Mouse (Mus musculus): ENCODE measurements around the gene Syngr3. TPM values are rescaled to one million over a fixed set of nuclear protein-coding genes. Genes with fewer than 3 reads are reported as not detected.

Syngr3 gene
- polyA plus RNA-seq, 1 experiment from 2014 or later: 4.6 TPM

DNA sequence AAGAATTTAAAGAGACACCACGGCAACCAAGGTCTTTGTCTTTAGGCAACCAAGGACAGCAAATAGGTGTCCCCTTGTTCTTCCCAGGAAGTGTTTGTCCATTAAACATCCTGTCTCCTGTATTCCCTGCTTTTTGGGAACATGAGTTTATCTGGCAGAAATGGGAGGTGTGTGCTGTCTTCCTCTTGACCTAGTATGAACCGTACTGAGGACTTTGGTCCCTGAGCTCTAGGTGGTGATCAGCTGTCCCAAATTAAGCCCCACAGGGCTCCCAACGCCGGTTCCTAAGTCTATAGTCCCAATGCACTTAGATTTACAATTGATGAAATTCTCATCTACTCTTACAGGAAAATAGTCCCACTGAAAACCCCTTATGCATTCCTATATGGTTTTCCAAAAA is 39.0 kb downstream of the Syngr3 start:
- H3K9ac ChIP-seq: 0 out of 2 replicates have a peak overlapping the region, but pooled peaks have one; percentile 94

DNA sequence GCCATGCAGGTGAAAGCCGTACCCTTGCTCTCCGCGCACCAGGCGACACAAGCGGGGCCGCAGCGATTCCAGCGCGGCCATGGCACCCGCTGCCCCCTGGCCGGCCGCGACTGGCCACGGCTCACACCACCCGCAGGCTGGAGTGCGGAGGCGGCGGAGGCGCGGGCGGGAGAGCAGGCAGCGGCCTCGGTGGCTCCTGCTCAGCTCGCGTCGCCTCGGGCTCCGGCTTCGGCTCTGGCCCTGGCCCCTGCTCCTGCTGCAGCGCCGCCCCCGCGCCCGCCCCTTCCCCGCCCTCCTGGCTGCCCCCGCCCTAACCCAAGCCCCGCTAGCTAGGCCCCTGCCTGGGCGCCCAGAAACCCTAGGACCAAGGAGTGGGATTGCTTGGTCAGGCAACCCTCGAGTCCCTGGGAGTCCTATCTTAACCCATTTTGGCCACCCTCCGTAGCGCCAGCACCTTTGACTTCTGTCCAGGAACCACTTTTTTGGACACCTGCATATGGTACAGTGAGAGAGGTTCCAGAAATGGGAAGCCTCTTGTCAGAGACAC is 39.6 kb downstream of the Syngr3 start, which contains the start of gene Slc9a3r2:
Gene Slc9a3r2, minus strand, starts transcription at position 258 of the 547 bp plus-strand sequence.
- H3K4me1 ChIP-seq: peaks cover 29% of the 10 kb centered on the region
- peaks cover 14% of the 10 kb centered on the region for H3K36me3 ChIP-seq
- H3K4me2 ChIP-seq: peak within 1 kb of the TSS; percentile 97
- H3K9ac ChIP-seq: peak within 1 kb of the TSS; percentile 94
- H3K27ac ChIP-seq: peak within 1 kb of the TSS; percentile 62; the same call in 1 of the 2 replicates
- H3K4me3 ChIP-seq: peak within 1 kb of the TSS; percentile 88
- WGBS: under 1% methylated on average over 41 of the region's 41 CpGs
- ATAC-seq (ENCODE audit: insufficient number of reproducible peaks, insufficient read depth, low FRiP score, low TSS enrichment, low read depth): peak; percentile 68; the same call in 1 of the 2 replicates
- no peaks in the 10 kb centered on the region for H3K9me3 ChIP-seq
- 0 out of 2 replicates have a peak, but pooled peaks cover 4% of the 10 kb centered on the region for H3K27me3 ChIP-seq

More for the DNA sequence above, 39.0 kb downstream of the Syngr3 start:
- Histone ChIP-seq H3K36me3 (peaks cover 7% of the 10 kb centered on the region), H3K27ac (no peak overlapping the region), H3K4me2 (peak overlapping the region; percentile 97), H3K4me1 (peaks cover 25% of the 10 kb centered on the region), H3K9me3 (no peaks in the 10 kb centered on the region), H3K27me3 (0 out of 2 replicates have a peak, but pooled peaks cover 4% of the 10 kb centered on the region), H3K4me3 (peak overlapping the region; percentile 88)
- WGBS: 66% methylated on average over 4 of the region's 4 CpGs
- no peak for ATAC-seq (ENCODE audit: insufficient number of reproducible peaks, insufficient read depth, low FRiP score, low TSS enrichment, low read depth)

DNA sequence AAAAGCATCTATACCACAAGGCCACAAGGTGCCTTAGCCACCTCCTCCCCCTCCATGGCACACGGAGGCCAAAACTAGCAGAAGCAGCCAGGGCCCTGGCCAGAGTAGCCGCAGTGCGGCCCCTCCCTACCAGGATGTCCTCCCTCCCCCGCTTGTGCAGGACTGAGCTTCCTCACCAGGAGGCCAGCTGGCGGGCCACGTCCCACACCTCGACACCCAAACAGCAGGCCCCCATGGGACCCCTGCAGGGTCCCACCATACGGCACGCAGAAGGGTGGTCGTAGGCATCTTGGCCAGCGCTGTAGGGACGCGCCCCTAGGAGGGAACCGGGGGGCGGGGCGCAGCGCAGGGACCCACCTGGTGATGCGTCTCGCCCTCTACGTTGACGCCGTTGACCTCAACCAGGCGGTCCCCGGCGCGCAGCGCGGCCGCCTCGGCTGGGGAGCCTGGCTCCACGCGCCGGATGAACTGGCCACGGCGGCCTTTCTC is 40.1 kb downstream of the Syngr3 start:
- Histone ChIP-seq H3K36me3 (peaks cover 14% of the 10 kb centered on the region), H3K9me3 (no peaks in the 10 kb centered on the region), H3K27ac (peak overlapping the region; percentile 62; the same call in 1 of the 2 replicates), H3K4me2 (peak overlapping the region; percentile 97), H3K4me3 (peak overlapping the region; percentile 88), H3K27me3 (0 out of 2 replicates have a peak, but pooled peaks cover 4% of the 10 kb centered on the region), H3K4me1 (peaks cover 34% of the 10 kb centered on the region), H3K9ac (peak overlapping the region; percentile 94)
- ATAC-seq (ENCODE audit: insufficient number of reproducible peaks, insufficient read depth, low FRiP score, low TSS enrichment, low read depth): peak; percentile 4; the same call in 1 of the 2 replicates
- under 1% methylated on average over 35 of the region's 35 CpGs for WGBS

DNA sequence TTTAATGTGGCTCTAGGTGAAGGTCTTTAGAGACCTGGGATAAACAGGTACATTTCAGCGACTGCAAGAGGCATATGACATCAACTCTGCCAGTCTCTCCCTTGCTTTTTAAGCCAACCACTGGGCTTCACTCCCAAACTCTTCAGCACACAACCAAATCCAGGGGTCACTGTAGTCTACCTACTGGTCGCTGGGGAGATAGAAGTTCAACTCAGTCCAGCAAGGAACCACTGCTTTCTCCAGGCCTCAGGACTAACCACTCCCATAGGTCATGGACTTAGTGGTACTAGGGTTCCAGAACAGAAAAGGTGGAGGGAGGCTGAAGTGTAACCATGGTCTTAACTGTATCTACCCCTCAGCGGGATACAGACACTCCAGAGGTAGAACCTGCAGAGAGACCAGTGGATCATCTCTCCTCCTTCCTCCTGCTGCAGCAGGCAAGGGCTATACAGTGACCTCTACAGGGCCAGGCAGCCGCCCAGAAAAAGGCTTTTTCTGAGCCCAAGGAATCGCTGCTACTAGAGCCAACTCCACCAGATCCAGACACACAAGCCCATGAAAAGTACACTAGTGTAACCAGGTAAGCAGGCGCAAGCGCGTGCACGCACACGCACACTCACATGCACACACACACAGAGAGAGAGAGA is 40.9 kb downstream of the Syngr3 start:
- Histone ChIP-seq H3K9ac (peak overlapping the region; percentile 94), H3K27ac (no peak overlapping the region), H3K36me3 (peaks cover 14% of the 10 kb centered on the region), H3K9me3 (no peaks in the 10 kb centered on the region), H3K4me3 (peak overlapping the region; percentile 88), H3K4me2 (peak overlapping the region; percentile 97), H3K4me1 (peaks cover 41% of the 10 kb centered on the region), H3K27me3 (0 out of 2 replicates have a peak, but pooled peaks cover 4% of the 10 kb centered on the region)
- no peak for ATAC-seq (ENCODE audit: insufficient number of reproducible peaks, insufficient read depth, low FRiP score, low TSS enrichment, low read depth)
- WGBS: 73% methylated on average over 10 of the region's 10 CpGs

DNA sequence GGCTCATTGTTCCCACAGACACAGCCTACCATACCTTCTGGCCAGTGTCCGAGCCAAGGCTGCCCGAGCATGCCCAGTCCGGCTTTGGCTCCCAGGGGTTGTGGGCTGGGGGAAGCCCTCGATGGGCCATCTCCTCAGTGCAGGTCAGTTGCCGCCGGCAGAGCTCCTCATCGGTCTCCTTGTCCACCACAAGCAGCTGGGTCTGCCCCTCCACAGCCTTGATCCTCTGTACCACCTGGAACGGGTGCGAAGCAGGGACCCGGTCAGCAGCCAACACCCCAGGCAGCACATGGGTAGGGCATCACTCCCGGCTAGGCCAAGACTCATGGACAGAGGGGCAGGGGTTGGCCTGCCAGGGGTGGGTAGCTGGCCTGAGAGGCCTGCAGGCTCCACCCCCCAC is 42.3 kb downstream of the Syngr3 start:
- no peaks in the 10 kb centered on the region for H3K9me3 ChIP-seq
- peaks cover 44% of the 10 kb centered on the region for H3K4me1 ChIP-seq
- H3K27me3 ChIP-seq: 0 out of 2 replicates have a peak, but pooled peaks cover 4% of the 10 kb centered on the region
- peak overlapping the region; percentile 44; the same call in 1 of the 2 replicates for H3K9ac ChIP-seq
- H3K4me2 ChIP-seq: no peak overlapping the region
- no peak overlapping the region for H3K4me3 ChIP-seq
- 0 out of 2 replicates have a peak overlapping the region, but pooled peaks have one; percentile 28 for H3K27ac ChIP-seq
- ATAC-seq (ENCODE audit: insufficient number of reproducible peaks, insufficient read depth, low FRiP score, low TSS enrichment, low read depth): no peak
- H3K36me3 ChIP-seq: peaks cover 21% of the 10 kb centered on the region
- WGBS: 83% methylated on average over 11 of the region's 11 CpGs

DNA sequence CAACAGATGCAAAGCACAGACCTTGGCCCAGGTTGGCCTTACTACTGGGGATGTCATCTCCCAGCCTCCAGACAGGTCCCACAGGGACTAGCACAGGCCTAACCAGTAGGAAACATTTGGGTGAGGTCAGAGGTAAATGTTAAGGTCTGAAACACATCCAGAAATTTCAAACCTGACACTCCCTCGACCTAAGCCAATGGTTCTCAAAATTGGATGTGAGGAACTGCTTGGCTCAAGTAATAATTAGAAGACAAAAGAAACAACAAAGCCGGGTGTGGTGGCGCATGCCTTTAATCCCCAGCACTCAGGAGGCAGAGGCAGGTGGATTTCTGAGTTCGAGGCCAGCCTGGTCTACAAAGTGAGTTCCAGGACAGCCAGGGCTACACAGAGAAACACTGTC is 43.4 kb downstream of the Syngr3 start:
- Histone ChIP-seq H3K4me1 (peaks cover 44% of the 10 kb centered on the region), H3K36me3 (peaks cover 31% of the 10 kb centered on the region), H3K4me3 (no peak overlapping the region), H3K9me3 (no peaks in the 10 kb centered on the region), H3K27me3 (0 out of 2 replicates have a peak, but pooled peaks cover 4% of the 10 kb centered on the region), H3K9ac (no peak overlapping the region), H3K27ac (no peak overlapping the region), H3K4me2 (no peak overlapping the region)
- no peak for ATAC-seq (ENCODE audit: insufficient number of reproducible peaks, insufficient read depth, low FRiP score, low TSS enrichment, low read depth)
- 85% methylated on average over 4 of the region's 4 CpGs for WGBS

DNA sequence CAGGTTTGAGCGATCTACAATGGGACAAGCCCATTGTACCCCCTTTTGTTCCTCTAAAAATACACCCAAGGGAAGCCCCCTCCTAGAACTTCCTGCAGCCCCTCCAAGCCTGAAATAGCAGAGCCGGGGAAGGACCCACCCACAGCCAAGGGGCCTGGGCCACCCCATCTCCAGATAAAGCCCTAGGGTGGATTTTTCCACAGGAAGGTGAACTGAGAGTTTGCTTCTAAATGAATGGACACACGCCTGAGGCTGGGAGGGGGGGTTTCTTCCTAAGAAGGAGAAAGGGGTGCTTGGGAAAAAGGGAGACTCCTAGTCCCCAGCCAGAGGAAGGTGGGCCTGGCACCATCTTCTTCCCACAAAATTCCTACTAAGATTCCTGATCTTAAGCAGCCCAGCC is 43.8 kb downstream of the Syngr3 start:
- peaks cover 44% of the 10 kb centered on the region for H3K4me1 ChIP-seq

DNA sequence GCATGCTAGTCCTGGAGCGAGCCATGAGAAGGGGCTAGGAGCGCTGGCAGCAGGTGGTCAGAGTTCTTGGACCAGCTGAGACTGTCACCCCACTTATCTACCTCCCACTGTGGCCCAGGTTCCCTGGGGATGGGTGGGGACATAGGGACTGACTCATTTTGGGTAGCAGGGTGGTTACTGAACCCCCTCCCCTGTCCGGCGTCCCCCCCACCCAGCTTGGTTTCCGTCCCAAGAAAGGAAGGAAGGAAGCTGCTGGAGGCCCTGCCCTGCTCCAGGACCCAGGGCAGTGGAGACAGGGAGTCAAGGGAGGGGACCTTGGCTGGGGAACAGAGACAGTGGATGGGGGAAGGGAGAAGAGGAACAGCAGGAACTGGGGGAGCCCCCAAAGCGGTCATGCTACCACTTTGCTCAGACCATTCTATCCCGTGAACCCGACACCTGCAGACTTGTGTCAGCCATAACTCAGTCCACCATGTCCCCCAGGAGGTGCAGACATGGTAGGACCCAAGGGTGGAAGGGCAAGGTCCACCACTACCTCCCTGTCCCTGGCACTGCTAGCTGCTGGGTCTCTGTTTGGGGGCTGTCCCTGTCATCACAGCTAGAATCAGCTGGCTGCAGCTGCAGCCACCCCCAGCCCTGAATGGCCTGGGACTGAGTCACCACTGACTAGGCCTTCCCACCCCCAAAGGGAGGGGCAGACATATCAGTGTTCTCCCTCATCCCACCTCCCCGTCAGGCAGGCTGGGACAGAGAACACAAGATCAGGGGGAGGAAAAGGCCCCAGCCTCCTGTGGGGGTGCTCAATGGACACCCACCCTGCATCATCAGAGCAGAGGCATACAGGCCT is 44.7 kb downstream of the Syngr3 start:
- Histone ChIP-seq H3K4me2 (no peak overlapping the region), H3K4me1 (peaks cover 43% of the 10 kb centered on the region), H3K36me3 (peaks cover 41% of the 10 kb centered on the region), H3K27me3 (no peaks in the 10 kb centered on the region), H3K4me3 (no peak overlapping the region), H3K9ac (peak overlapping the region; percentile 54; the same call in 1 of the 2 replicates), H3K9me3 (no peaks in the 10 kb centered on the region), H3K27ac (peak overlapping the region; percentile 57)
- WGBS: 79% methylated on average over 9 of the region's 9 CpGs
- ATAC-seq (ENCODE audit: insufficient number of reproducible peaks, insufficient read depth, low FRiP score, low TSS enrichment, low read depth): no peak

More for the DNA sequence above, 43.8 kb downstream of the Syngr3 start:
- H3K27ac ChIP-seq: no peak overlapping the region
- H3K27me3 ChIP-seq: no peaks in the 10 kb centered on the region
- peaks cover 33% of the 10 kb centered on the region for H3K36me3 ChIP-seq
- H3K4me3 ChIP-seq: no peak overlapping the region
- 67% methylated on average over 3 of the region's 3 CpGs for WGBS
- no peak overlapping the region for H3K9ac ChIP-seq
- no peak for ATAC-seq (ENCODE audit: insufficient number of reproducible peaks, insufficient read depth, low FRiP score, low TSS enrichment, low read depth)
- H3K9me3 ChIP-seq: no peaks in the 10 kb centered on the region
- H3K4me2 ChIP-seq: no peak overlapping the region

DNA sequence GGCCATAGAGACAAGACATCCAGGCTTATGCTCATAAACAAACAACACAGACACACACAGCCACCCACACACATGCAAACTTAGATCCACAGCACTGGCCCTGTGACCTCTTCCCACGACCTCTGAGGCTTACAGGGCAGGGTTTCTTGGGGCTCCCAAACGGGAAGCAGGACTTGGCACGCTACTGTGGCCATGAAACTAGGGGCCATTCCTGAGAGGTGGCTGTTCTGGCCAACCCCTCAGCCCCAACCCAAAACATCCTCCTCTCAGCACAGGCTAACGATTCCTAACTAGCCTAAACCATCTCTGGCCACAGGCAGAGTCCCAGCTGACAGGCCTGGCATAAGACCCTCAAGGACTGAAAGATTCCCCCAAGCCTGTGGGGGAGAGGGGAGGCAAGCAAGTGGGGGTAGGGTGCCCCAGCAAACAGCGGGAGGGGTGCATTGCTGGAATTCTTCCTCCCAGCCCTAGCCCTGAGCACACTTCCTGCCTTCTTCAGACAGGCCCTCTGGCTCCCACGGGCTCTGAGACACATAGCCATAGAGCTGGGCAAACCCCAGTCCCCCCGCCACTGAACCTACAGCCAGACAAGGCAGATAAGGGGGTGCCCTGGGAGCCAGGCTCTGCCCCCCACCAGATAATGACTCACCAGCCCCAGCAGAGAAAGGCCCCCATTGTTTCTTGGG is 45.6 kb downstream of the Syngr3 start:
- no peaks in the 10 kb centered on the region for H3K9me3 ChIP-seq
- peak overlapping the region; percentile 54 for H3K9ac ChIP-seq
- H3K4me1 ChIP-seq: peaks cover 47% of the 10 kb centered on the region
- 29% methylated on average over 7 of the region's 7 CpGs for WGBS
- H3K36me3 ChIP-seq: peaks cover 43% of the 10 kb centered on the region
- H3K27me3 ChIP-seq: no peaks in the 10 kb centered on the region
- H3K27ac ChIP-seq: peak overlapping the region; percentile 57
- ATAC-seq (ENCODE audit: insufficient number of reproducible peaks, insufficient read depth, low FRiP score, low TSS enrichment, low read depth): no peak
- no peak overlapping the region for H3K4me3 ChIP-seq
- no peak overlapping the region for H3K4me2 ChIP-seq

DNA sequence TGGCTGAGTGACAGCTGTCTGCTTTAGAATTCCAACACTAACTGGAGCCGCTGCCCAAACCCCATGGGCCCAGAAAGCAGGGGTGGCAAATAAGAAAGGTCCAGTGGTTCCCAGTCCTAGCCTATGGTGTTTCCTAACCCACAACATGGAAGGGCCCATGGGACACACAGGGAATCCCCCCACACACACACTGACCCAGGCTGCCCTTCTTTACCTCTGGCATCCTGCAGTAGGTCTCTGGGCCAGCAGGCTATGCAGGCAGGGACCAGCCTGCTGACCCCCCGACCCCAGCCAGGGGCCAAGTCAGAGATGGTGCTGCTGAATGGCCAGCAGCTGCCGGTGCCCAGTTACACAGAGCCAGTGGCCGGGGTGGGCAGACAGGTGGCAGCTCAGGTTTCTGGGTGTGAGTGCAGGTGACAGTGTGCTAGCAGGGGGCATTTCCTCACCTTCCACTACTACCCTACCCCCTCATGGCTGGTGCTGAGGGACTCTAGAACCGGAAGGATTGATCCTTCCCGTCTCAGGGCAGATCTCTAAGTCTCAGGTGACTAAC is 46.9 kb downstream of the Syngr3 start:
- no peaks in the 10 kb centered on the region for H3K9me3 ChIP-seq
- H3K9ac ChIP-seq: no peak overlapping the region
- 57% methylated on average over 6 of the region's 6 CpGs for WGBS
- no peak overlapping the region for H3K4me3 ChIP-seq
- no peaks in the 10 kb centered on the region for H3K27me3 ChIP-seq
- no peak overlapping the region for H3K4me2 ChIP-seq
- peaks cover 49% of the 10 kb centered on the region for H3K36me3 ChIP-seq
- no peak for ATAC-seq (ENCODE audit: insufficient number of reproducible peaks, insufficient read depth, low FRiP score, low TSS enrichment, low read depth)
- no peak overlapping the region for H3K27ac ChIP-seq
- H3K4me1 ChIP-seq: peaks cover 48% of the 10 kb centered on the region
